Mouse (Mus musculus) layer of hippocampus, postnatal 25 days (tissue): ENCODE data around the gene Shank2. TPM values are rescaled to one million over a fixed set of nuclear protein-coding genes. Genes with fewer than 3 reads are reported as not detected.

Source experiments
- DNase-seq, 2 experiments: peaks; one replicate each; pipeline ENCODE4 v3.0.0; 2022; ENCODE audit warnings: mixed read lengths in 2 of 2, low spot score in 1 of 2; ENCODE audit errors: extremely low spot score in 1 of 2
- total RNA-seq, 2 experiments: library from RNA; stranded (reverse); gene quantifications; 2 replicates each; pipeline ENCODE4 v1.2.3; 2021

The Shank2 gene
- total RNA-seq, 2 experiments from 2014 or later: 110 to 137 TPM

DNA sequence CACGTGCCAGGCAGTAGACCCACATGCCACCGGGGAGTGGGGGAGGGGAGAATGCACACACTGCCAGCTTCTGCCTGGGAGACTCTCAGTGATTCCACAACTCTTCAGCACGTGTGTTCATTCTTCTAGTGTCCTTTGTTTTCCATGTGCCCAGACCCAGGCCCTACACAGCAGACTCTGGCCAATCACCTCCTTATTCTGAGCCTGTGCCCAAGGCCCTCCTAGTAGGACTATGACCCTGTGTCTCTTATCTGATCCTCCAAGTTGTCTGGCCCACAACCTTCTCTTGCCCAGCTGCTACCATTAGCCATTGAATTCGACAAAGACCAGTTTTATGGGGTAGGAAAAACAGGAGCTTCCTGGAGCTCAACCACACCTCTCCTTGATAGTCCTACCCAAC lies 400.8 kb downstream of the Shank2 start:
- no peak for DNase-seq

DNA sequence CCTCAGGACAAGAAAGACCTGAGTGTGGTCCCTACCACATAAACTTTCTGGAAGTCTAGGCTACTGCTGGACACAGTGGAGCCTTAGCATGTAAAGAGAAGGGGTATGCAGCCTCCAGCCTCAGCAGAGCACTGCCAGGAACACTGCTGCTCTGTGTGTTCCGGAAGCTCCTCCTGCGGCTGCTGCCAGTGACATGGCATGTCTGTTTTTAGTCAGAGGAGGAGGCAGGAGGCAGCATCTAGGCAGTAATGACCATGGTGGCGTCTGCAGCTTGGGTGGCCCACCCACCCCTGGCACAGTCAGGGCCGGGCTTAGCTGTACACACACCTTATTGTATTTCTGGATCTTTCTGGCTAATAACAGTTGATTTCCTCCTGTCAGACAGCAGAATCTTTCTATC lies 405.9 kb downstream of the Shank2 start:
- DNase-seq: no peak

DNA sequence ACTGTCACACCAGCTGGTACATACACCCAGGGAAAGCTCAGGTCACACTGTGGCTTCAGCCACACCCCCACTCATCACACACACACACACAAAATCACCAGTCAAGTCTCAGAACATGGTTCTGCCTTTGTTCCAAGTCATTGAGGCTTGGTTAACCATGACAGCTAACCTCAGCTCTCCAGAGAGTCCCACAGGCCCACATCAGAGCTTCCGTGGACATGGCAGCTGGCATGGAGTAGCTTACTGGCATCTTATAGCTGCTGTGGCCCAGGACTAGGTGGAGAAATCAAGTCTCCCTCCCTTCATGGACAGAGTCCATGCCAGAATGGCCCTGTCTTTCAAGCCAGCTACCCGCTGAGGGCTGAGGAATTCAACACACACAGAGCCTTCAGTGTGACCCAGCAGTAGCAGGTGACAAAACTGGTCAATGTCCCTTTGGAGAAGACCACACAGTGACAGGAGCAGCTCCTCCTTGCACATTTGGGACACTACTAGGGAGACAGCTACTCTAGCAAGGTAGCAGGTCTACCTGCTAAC lies 406.8 kb downstream of the Shank2 start:
- DNase-seq: no peak

DNA sequence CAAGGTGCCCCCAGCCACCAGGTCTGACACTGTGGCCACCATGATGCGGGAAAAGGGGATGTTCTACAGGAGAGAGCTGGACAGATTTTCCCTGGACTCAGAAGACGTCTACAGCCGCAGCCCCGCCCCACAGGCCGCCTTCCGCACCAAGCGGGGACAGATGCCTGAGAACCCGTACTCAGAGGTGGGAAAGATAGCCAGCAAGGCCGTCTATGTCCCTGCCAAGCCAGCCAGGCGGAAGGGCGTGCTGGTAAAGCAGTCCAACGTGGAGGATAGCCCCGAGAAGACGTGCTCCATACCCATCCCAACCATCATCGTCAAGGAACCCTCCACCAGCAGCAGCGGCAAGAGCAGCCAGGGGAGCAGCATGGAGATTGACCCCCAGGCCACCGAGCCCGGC lies 408.0 kb downstream of the Shank2 start:
- no peak for DNase-seq

GRCm38 (mm10) chr7:144411967-144412906 lies 410.5 kb downstream of the Shank2 start:
- no peak for DNase-seq

DNA sequence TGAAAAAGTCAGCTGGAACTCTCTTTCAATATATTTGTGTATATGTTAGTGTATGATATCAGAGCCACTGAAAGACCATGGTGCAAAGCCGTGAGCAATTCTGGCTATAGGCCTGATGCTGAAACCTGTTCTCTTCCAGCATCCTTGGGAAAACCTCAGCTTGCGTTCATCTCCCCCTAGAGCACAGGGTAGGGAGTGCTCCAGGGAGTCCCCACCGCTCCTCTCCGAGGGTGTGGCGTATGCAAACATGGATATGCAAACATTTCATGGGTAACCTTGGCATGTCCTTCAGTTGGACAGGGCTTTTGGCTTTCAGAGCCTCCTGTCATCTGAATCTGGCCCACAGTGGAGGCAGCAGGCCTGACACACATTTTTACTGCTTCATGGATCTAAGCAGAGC lies 412.9 kb downstream of the Shank2 start:
- no peak for DNase-seq

DNA sequence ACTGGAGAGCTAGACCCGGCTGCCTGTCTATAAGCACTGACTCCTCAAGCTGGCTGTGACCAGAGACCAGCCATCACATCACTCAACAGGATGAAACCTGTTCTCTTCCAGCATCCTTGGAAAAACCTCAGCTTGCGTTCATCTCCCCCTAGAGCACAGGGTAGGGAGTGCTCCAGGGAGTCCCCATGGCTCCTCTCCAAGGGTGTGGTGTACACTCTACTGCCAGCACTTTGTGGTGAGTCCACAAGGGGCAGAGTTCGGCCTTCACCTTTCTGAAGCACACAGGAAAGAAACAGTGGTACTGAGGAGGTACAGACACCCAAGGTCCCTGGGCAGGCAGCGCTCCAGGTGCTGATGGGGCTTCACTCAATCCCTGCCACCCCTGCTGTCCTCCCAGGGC lies 414.1 kb downstream of the Shank2 start:
- no peak for DNase-seq

GRCm38 (mm10) chr7:144417234-144417633 lies 415.5 kb downstream of the Shank2 start:
- DNase-seq: no peak

DNA sequence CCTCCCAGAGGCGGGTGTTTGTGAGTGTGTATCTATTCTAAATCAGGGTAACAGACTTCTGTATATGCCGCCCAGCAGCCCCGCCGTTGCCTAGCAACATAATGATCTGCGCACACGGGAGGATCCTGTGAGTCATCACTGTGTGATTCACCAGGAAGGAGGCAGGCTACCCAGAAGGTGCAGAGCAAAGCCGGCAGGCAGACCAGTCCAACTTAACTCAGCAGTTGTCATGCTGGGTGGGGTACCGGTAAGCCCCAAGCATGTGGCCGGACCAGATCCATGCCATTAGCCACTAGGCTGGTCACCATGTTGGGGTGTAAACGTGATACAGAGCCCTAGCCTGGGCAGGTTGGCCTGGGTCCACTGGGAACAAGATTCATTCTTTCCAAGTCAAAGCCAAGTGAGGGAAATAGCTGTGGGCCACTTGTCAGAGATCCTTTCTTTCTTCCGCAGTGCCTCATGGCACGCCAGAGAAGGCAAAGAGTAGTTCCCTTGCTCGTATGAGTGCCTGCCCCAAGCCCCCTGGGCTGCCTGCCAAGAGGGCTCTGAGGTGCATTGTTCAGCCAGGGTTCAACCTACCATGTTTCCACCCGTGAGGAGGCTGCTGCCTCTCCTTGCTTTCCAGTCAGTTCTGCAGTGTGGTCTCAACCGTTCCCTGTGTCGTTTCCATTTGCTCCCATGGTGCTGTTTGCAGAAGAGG lies 416.1 kb downstream of the Shank2 start:
- DNase-seq: peak; percentile 57 to 60

DNA sequence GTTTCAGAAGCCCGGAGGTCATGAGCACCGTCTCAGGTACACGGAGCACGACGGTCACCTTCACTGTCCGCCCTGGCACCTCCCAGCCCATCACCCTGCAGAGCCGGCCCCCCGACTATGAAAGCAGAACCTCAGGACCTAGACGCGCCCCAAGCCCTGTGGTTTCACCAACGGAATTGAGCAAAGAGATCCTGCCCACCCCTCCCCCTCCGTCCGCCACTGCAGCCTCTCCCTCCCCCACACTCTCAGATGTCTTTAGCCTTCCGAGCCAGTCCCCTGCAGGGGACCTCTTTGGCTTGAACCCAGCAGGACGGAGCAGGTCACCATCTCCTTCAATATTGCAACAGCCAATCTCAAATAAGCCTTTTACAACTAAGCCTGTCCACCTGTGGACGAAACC lies 418.8 kb downstream of the Shank2 start:
- DNase-seq: no peak

GRCm38 (mm10) chr7:144421478-144421877 lies 419.8 kb downstream of the Shank2 start:
- DNase-seq: no peak

DNA sequence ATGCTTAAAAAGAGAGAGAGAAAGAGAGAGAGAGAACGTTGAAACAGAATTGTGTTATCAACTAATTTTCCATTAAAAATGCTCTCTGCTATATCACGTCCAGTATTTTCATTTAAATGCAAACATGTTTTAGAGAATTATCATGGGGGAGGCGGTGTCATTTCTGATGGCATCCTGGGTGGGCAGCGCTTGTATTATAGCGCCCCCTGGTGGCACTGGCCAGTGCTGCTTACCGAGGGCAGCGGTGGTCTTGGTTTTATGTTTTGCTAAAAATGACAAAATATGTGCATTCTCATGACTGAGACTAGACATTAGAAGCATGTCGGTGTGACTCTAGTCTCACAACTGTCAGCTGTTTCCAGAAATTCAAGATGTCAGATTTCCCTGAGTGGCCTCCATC lies 424.2 kb downstream of the Shank2 start:
- peak; percentile 67 to 87 for DNase-seq

GRCm38 (mm10) chr7:144426594-144426993 lies 424.9 kb downstream of the Shank2 start:
- DNase-seq: no peak

GRCm38 (mm10) chr7:144427460-144427859 lies 425.7 kb downstream of the Shank2 start:
- no peak for DNase-seq

DNA sequence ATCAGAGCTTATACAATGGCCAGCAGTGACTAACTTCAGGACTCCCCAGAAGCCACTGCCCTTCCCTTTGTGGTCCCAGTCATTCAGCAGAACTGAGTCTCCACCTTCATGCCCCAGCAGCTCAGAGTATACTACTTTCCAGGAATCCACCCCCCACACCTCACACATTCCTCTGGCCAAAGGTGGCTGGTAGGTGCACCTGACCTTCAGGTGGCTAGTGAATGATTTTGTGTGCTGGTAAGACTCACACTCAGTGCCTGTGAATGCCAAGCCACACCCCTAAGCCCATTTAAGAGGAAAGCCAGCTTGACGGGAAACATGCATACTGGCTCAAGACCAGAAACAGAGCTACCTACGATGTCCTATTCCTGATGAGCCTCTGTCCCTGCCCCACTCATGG lies 431.2 kb downstream of the Shank2 start:
- no peak for DNase-seq

DNA sequence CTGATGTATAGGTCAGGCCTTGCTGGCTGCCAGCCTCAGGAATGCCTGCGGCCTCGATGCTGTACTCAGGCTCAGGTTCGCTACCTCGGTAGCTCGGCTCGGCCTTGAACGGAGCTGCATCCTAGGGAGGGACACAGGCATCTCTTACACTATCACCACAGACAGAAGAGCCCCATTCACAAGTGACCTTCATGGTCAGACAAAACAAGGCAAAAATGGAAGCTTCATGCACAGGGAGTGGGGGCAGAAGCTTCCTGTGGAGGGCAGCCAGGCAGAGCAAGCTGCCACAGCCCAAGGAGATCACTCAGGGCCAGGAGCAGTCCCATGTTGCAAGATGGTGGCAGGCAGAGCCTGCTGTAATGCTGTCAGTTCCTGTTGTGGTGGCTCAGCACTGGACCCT lies 437.1 kb downstream of the Shank2 start:
- no peak for DNase-seq

GRCm38 (mm10) chr7:144441466-144441865 lies 439.7 kb downstream of the Shank2 start:
- no peak for DNase-seq

DNA sequence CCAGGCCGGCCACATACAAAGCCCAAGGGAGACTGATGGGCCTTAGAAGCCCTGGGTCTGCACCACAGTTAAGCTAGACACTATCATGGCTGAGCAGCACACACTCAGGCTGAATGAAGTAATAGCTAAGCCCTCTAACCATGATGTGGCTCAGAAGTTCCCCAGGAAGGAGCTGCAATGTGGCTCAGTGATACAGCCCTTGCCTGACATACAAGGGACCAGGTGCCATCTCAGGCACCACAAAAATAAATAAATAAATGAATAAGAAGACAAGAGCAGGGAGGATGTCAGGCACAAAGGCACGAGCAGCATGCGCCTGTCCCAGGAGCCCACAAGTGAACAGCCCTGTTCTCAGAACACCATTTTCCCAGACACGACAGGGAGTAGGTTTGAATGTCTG lies 440.2 kb downstream of the Shank2 start:
- DNase-seq: no peak

DNA sequence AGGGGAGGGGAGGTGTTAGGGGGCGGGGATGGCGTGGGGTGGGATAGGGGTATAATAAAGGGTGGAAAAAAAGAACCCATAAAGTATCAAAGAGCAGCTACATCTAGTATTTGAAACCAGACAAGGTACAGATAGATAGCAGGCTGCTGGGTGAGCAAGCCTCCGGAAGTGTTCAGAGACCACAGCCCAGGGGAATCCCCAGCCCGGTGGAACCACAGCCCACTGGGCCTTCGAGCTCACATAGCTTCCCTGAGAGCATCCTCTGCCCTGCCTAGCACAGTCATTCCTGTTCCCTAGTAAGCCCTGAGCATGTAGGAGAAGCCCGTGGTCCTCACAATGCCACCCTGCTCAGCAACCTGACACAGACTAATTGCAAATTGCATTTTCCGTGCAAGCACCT lies 443.1 kb downstream of the Shank2 start:
- no peak for DNase-seq

DNA sequence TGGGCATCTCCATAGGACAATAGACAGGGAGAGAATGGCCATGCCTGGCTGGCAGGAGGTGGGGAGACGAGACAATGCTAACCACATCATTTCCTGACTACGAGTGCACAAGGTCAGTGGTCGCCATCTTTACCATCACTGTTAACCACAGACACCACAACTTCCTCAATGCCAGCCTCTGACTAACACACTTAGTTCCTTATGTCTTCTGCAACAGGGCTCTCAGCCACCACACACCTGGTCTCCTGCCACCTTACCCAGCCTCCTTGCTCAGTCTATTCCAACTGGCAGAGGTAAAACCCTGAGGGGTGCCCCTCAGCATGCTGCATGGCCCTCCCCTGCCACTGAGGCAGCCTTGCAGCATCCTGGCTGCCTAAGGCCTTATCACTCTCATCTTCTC lies 445.4 kb downstream of the Shank2 start:
- DNase-seq: no peak

DNA sequence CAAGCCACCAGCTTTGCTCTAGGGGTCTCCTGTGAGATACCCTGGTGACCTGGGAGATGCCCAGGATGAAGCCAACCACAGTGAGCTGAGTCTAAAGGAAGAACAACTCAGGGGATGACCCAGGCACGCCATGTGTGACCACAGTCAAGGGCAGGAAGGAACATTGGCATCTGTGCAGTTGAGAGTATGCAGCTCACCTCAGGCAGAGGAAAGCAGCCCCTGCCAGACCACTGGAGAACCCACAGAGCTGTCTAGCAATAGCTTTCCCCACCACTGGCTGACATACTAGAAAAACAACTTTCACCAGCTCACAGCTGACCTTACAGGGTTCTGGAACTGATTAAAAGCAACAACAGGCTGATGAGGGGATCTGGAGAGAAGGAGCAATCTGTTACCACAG lies 446.5 kb downstream of the Shank2 start:
- DNase-seq: no peak
